Mouse (Mus musculus) layer of hippocampus, adult 9-10 months (tissue): ENCODE data around the gene Ank3.
A peak's percentile ranks its signal among the peaks of the same experiment; 100 is the strongest.

Experiments used
- DNase-seq: peaks from one replicate; pipeline ENCODE4 v3.0.0; 2022; ENCODE audit warnings: low spot score

The Ank3 gene

GRCm38 (mm10) chr10:69667482-69667881 is 268.9 kb downstream of the Ank3 start:
- no peak for DNase-seq

DNA sequence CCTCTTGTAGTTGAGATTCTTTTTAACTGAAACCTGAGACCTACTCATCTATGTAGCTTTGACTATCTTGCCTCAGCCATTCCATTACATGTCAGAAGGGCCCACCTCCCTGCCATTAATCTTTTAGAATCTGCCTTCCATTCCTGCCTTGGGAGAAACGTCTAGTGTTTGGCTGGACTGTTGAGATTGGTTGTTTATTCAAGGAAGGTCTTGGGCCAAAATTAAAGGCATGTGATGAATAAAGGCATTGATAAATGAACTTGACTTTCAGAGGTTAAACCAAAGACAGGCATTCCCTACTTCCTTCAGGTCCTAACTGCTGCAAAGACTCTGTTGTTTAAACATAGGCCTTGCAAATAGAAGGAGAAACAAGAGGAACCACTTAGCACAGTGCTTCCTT is 271.9 kb downstream of the Ank3 start:
- no peak for DNase-seq

DNA sequence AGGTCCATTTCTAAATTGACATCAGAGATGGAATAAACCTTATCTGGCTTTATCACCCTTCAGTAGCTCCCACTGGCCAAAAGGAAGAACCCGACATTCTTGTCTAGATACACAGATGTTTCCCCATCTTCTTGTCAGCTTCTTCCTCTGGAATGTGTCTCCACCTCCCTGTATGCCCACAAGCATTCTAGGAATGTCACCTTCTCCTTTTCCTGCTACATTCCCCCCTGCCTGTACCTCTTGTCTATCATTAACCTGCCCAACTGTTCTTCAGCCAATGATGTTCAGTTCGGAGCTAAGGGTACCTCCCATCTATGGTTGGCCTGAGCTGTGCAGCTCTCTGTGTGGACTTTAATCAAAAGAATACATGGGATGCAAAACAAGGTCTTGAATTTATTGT is 272.4 kb downstream of the Ank3 start:
- DNase-seq, result no peak

DNA sequence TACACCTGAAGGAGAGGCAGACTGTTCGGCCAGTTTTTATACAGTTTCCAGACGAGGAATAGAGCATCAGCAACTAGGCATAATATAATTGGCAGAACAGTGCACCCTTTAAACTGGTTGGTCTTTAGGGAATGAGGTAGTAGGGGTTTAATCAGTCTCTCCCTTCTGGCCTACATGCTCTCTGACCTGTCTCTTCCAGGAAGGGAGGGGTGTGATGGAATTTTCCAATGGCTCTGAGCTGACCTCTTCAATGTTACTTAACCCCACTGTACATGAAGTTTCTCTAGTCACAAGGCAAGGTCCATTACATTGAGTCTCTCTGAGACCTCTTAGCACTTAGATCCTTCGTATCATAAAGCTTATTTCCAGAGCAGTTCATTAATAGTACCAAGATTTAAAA is 272.9 kb downstream of the Ank3 start:
- DNase-seq, result no peak

- no peak for DNase-seq
Observed at GRCm38 (mm10) chr10:69672545-69672944, 274.0 kb downstream of the Ank3 start.

- no peak for DNase-seq
Observed at GRCm38 (mm10) chr10:69678230-69678629, 279.7 kb downstream of the Ank3 start.

GRCm38 (mm10) chr10:69686336-69686735 is 287.8 kb downstream of the Ank3 start:
- no peak for DNase-seq

DNA sequence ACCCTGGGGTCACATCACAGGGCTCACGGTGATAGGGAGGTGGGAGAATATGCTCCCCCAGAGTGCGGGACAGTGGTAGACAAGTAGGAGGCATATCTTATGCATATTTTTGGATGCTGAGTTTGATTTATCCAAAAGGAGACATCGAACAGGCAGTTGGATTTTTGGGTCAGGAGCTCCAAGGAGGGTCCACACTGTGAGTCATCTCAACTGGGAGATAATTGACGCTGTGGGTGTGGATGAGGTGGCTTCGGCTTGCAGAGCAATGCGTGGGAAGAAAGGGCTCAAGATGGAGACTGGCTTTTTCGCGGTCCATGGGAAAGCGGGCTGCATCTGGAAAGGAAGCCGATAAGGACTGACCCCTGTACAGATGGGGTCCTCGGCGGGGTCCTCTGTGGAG is 290.5 kb downstream of the Ank3 start:
- no peak for DNase-seq

DNA sequence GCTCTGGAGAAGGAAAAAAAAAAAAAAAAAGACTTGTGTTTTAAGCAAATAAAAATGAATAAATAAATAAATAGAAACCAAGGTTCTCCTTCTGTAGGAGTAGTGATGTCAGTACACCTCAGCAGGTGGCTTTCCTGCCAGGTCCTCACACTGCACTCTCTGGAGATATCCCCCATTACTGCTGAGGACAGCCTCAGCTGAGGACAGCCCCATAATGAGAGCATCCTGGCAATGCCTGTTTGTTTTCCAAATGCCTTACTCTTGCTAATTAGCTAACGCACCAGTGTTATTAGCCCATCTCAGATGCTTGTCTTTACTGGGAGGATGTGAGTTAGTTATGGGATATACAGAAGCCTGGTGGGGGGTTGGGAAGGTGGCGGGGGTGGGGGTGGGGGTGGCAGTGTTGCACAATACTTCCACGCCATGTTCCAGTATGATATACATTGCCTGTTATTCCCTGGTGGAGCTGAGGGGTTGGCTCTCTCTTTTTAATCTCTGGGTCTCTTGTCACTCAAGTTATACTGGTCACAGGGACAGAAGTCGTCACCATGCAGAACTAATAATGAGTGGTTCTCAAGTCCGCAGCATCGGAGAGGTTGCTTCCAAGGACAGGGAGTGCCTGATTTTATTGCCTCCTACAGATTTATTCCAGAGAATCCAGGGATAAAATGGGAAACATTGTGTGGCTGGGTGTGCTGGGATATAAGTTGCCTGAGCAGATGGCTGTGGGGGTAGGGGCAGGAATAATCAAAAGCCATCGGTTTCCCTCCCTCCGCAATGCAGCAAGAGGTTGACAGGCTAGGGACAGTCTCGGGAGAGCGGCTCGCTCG is 291.8 kb downstream of the Ank3 start:
- peak; percentile 47 for DNase-seq

GRCm38 (mm10) chr10:69690961-69691451 is 292.4 kb downstream of the Ank3 start:
- no peak for DNase-seq

DNA sequence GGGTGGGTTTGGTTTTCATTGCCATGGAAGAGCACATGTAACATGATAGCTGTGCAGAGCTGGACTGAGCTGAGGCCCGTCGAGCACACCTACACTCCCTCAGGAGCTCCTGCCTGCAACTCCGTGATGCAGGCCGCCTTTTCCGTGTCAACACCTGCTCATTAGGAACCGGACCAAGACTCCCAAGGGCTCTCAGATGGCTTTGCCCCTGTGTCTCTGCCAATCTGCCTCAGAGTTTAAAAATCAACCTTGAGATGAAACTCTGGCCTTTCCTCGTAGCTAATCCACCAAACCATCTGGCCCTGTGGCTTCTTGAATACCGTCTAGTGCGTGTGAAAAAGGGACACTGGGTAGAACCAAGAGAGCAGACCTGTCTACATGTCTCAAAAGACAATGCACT is 297.4 kb downstream of the Ank3 start:
- no peak for DNase-seq

DNA sequence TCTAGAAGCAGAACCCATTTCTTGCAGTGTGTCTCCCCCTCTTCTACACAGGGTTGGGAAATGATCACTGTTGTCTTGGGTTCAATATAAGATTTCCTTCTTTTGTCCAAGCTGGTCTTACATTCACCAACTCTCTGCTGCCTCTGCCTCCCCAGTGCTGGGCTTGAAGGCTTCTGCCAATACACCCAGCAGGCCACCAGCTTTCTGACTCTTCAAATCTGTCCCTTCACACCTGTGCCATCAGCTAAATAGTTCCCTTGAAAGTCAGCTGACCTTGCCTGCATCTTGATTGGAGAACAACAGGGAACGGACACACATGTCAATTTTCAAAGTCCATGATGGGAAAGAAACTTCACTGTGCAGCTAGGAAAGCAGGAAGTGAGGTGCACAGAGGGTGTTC is 300.1 kb downstream of the Ank3 start:
- DNase-seq, result no peak

DNA sequence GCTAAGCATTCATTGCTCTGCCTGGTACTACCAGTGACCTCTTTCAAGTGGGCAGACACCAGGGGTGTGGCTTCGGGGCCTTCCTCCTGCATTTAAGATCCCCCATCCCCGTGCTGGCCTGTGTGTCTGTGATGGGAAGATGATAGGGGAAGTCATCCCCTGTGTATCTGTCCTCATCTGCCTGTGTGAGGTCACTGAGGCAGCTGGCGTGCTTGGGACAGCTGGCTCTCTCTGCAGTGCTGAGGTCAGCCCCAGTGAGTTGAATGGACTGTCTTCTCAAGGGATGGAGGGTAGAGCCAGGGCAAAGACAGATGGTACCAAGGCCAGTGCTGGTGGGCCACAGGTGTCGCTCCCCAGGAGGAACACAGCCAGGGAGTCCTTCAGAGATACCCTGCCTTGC is 302.7 kb downstream of the Ank3 start:
- no peak for DNase-seq

- no peak for DNase-seq
Observed at GRCm38 (mm10) chr10:69705806-69706768, 307.5 kb downstream of the Ank3 start.

- no peak for DNase-seq
Observed at GRCm38 (mm10) chr10:69706851-69707788, 308.5 kb downstream of the Ank3 start.

DNA sequence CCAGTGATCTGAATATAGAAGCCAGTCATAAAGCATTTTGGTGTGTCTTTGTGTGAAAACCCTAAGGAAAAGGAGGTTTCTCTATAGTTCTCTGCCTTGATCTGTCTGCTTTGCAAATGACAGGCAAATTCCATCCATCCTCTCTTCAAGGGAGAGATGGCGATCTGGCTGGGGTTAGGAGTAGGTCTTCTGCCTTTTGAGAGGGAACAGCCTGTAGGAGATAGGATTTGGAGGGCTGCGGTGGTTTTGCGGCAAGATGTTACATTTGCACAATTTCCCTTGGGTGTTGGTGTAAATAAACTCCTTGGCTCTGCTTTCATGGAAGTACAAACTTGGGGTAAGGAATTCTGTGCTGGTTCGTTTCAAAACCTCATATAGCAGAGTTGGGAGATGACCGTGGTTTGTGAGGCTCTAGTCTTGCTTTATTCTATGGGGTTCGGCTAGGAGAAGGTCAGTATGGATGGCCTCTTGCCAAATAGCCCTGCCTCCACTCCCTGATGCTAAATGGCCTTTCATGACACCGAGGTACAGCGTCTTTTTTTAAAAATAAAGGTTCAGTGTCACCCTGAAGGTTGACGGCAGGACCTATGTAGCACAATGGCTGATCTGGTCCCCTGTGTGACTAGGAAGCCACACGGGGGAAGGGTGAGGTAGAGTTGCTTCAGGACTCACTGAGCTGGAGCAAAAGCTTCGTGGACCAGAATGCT is 309.4 kb downstream of the Ank3 start:
- no peak for DNase-seq

DNA sequence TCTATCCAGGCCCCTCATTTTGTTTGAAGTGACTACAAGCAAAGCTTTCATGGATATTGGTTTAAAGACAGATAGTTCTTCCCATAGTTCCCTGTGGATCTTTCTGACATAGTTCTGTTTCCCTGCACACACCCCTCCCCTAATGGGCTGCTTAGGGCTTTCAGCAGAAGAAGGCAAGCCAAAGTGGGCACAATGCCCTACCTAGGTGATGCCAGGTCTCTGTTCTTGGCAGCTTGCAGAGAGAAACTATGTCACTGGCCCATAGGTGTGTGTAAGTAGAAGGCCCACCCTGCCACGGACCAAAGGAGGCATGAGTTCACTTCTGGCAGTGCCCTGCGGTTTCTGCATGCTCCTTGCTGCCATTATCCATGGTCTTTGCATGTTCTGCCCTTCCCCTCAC is 311.1 kb downstream of the Ank3 start:
- DNase-seq, result no peak

GRCm38 (mm10) chr10:69710802-69711201 is 312.2 kb downstream of the Ank3 start:
- no peak for DNase-seq

DNA sequence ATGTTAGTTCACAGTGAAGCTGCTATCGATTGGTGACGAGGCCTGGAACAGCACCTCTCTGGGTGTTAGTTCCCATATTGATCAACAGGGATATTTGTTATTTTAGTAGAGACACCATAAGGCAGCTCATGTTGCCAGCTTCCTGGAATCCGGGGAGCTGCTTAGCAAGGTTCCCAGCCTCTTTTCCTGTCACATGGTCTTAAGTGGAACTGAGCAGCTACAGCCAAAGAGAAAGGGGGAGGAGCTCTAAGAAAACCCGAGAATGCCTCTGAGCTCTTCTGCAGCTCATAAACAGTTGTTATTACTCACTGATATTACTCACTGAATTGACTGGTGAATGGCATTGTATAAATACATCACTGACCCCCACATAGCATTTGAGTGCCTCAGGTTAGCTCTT is 318.3 kb downstream of the Ank3 start:
- no peak for DNase-seq

DNA sequence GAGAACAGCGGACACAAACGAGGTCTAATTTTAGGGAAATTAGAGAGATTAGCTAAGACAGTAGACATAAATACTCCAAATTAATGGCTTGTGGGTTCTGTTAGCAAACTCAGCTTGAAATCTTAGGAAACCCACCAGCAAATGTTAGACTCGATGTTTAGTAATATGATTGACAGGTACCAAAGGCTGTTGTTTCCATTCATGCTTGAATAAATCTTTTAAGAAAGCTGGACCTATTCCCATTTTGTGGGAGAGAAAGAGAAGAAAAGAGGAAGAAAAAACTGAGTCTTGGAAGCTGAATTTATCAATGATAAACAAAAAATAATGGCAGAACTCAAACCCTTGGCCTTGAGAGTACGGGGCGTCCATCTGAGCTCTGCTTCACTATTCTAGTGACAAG is 320.8 kb downstream of the Ank3 start:
- no peak for DNase-seq

DNA sequence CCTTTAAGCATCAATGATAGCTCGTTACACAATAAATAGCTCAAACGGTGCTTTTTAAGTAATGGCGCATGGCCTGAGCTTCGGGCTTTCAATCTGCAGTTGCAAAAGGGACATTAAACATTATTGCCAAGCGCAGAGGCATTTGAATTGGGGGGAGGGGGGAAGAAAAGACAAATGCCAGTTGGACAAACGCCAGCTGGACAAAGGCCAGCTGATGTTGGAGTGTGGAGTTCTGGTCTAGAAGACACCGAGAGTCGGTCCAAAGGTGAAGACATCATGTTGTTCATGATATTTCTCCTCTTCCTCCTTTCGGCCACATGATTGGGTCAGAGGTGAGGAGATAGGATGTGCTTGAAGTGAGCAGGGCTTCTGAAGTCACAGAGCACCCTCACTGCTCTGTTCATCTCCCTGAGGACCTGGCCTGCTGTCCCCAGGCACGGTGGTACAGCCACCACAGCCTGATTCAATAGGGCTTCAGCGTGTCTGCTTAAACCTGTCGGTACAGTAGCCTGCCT is 321.4 kb downstream of the Ank3 start:
- DNase-seq, result no peak
